Mouse (Mus musculus) frontal cortex, postnatal 36 days (tissue): Measurements from ENCODE around the gene Sik3.
A peak's percentile ranks its signal among the peaks of the same experiment; 100 is the strongest.

Experiments
- DNase-seq, 2 experiments: peaks; one replicate each; pipeline ENCODE4 v3.0.0; 2022; ENCODE audit warnings: low spot score in 2 of 2

Gene Sik3

GRCm38 (mm10) chr9:46015831-46016230 lies 3.2 kb downstream of the Sik3 start:
- no peak for DNase-seq

- no peak for DNase-seq
Measured at GRCm38 (mm10) chr9:46016417-46016816, 3.8 kb downstream of the Sik3 start.

- no peak for DNase-seq
Measured at GRCm38 (mm10) chr9:46018316-46018715, 5.7 kb downstream of the Sik3 start.

DNA sequence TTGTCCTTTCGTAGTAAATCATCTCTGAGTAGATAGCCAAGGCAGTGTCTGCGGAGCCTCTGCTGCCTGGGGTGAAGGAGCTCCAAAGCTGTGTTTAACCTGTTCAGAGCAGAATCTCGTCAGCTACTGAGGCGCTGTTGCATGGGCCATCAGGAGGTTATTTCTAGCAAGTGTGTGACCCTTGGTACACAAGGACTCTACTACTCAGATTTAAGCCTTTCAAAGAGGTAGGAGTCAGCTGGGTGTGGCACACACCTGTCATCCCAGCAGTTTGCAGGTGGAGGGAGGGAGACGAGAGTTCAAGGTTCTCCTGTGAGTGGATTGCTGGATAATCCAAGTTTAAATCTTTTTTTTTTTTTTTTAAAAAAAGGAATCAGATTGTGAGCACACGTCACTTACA lies 7.4 kb downstream of the Sik3 start:
- DNase-seq = no peak

- DNase-seq = no peak
Measured at GRCm38 (mm10) chr9:46023591-46023990, 11.0 kb downstream of the Sik3 start.

DNA sequence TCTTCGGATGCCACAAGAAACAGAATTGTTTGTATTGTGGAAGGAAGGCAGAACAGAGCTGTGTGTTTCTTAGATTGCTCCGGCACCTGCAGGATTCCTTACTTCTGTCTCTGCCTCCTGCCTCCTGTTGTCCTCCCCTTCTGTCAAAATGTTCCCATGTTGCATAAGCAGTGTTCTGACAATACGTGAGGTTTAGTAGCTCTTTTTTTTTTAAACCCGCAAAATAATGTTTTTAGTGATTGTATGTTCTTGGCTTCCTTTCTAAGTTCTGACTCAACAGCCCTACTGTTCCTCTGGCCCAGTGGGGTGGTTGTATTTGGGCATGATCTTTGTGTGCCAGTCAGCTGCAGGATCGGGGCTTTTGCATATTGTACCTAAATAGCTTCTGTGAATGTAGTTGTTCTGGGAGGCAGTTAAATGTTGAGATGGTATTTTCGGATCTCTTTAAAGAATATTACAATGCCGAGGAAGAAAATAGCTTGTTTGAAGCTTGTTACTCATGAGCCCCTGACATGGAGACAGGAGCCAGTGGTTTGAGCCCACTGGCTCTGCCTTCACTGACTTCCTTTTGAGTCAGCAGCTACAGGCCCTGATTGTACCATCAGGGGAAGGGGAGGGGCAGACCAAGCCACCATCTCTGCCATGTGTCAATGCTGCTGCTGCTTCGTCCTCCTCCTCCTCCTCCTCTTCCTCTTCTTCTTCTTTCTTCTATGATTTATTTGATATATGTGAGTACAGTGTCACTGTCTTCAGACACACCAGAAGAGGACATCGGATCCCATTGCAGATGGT lies 13.6 kb downstream of the Sik3 start:
- DNase-seq = no peak

DNA sequence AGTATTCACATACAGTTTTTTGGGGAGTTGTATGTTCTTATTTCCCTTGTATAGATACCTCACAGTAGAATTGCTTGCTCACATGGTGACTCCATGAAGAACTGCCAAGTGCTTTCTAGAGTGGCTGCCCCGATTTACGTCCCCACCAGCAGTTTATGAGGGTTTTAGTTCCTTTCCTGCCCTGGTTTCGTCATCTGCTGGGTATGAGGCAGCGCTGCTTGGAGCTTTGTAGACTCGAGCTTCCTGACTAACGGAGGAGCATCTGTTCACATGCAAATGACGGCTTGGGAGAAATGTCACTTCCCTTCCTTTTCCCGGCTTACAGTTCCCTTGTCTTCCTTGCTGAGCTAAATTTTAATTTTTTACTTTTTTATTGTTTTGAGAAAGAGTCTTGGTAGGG lies 15.4 kb downstream of the Sik3 start:
- DNase-seq = no peak

DNA sequence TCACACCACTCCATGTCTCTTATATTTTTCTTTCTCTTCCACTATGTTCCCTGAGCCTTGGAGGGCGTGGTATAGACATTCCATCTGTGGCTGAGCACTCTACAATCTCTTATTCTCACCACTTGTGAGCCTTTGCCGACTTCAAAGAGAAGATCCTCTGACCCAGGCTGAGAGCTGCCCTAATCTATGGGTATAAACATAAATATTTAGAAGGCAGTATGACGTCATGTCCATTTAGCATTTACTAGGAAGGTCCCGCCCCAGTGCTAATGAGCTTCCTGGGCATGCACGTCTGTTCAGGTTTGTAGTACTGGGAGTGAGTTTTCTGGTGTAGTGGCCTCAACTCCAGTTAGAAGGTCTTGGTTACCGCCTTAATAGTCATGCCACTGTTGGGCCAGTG lies 16.9 kb downstream of the Sik3 start:
- DNase-seq = no peak

- DNase-seq = no peak
Measured at GRCm38 (mm10) chr9:46030184-46030583, 17.6 kb downstream of the Sik3 start.

DNA sequence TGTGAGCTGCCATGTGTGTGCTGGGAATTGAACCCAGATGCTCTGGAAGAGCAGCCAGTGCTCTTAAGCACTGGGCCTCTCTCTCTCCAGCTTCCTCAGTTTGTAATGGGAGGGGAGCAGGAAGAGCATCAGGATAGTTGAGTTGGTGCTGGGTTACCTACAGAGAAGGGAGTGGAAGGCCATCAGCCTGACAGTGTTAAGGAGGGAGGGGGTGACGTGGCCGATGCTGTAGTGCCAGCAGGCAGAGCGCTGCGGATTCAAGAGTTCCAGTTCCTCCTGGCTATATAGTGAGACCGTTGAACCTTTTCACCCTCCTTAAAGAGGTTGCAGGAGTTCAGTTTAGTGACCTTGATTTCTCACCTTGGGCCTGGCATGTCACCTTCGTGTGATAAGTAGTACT lies 18.3 kb downstream of the Sik3 start:
- DNase-seq = no peak

DNA sequence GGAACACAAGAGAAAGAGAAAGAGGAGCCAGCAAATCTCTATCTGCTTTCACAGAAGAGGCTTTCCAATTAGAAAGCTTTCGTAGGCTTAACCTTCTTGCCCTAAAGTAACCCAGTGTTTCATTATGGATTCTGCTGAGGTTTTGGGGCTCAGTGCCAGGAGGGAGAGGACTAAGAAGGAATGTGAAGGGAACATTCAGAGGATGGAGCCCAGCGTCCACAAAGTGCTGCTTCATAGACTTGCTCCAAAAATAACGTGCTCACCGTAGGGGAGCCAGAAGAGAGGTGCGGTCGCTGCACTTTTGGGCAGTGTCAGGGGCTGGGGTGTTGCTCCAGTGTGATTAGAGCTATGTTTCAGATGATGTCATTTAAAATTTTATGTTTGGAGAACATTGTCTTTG lies 19.6 kb downstream of the Sik3 start:
- peak; percentile 17 to 44 for DNase-seq

DNA sequence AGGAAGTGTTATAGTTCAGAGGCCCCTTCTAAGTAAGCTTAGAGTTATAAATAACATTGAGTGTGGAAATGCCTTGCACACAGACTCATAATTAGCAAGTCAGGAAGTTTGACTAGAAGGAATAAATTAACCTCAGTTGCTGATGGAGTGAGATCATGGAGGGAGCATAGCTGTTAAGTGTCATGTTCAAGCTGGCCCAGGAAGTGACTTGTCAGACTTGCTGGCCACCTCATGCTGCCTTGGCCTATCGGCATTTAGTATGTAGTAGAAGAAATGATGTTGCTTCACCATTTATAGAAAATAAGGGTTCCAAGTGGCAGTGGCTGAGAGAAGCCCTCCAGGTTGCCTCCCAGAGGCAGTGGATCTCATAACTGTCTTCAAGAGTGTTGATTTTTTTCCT lies 20.4 kb downstream of the Sik3 start:
- no peak for DNase-seq

GRCm38 (mm10) chr9:46033862-46034261 lies 21.2 kb downstream of the Sik3 start:
- no peak for DNase-seq

DNA sequence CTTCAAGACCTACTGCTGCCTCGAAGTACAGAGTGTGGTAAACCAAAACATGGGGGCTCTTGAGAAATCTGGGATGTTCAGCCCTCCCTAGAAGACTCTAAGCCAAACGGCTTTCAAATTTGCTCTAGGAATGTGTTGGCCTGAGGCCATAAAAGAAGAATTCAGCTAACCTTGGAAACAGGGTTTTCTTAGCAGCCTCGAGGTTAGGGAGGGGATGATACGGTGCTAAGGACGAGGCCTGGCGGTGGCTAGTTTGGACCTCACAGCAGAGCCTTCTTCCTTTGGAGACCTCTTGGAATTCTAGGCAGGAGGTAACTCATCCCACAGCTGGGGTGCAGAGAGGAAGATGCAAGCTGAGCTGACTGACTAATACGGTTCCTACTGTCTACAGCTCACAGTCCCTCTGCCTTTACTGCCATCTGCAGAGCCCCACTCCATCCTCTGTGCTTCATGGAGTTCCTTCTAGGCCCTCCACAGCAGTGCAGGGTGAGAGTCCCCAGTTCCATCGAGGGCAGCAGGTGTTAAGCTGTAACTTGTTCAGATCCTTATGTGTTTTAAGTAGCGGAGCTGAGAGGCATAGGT lies 22.8 kb downstream of the Sik3 start:
- DNase-seq = no peak

- no peak for DNase-seq
Measured at GRCm38 (mm10) chr9:46036881-46037280, 24.3 kb downstream of the Sik3 start.

DNA sequence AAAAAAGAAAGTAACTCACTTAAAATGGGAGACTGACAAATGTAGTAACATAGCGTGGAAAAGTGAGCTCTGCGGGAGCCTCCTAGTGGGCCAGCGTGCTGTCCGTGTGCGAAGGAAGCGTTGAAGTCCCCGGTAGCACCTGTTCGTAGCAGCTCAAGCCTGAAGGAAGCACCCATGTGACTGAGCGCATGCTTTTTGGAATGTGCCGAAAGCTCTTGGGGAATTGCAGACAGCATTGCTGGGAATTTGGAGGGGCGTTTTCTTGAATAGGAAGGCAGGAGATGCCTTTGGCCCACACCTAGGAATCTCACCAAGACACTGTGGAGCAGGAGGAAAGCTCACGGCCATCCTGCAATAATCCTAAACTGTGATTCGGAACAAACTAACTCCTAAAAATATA lies 26.2 kb downstream of the Sik3 start:
- no peak for DNase-seq

GRCm38 (mm10) chr9:46041186-46041585 lies 28.6 kb downstream of the Sik3 start:
- DNase-seq = no peak

DNA sequence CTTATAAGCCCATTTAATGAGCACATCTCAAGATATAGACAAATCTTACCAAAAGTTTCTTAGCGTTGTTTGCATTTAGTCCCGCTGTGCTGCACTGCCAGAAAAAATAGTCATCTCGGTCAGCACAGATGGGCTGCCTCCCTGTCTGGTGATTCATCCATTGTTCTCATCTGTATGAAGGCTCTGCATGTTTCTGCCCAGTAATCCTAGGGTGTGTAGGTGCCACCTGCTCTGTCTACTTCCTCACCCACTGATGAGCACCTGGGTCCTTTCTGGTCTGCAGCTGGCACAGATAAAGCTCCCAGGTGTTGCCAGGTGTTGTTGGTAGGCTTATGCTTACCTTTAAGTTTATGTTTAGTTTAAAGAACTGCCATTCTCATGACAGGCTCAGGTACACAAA lies 29.8 kb downstream of the Sik3 start:
- DNase-seq = peak in 1 of 2 experiments; percentile 29

DNA sequence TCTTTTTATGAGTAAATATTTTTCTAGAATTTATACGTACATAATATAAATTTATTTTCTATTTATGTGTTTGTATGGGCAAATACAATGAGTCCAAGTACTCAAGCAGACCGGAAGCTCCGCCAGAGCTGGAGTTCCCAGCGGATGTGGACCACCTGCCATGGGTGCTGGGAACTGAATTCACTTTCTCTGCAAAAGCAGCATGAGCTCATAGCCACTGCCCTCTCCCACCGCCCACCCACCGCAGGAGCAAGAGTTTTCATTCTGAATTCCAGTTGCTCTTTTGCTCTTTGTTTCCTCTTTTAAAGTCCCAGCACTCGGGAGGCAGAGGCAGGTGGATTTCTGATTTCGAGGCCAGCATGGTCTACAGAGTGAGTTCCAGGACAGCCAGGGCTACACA lies 31.0 kb downstream of the Sik3 start:
- DNase-seq = no peak

- DNase-seq = no peak
Measured at GRCm38 (mm10) chr9:46046724-46047517, 34.3 kb downstream of the Sik3 start.

DNA sequence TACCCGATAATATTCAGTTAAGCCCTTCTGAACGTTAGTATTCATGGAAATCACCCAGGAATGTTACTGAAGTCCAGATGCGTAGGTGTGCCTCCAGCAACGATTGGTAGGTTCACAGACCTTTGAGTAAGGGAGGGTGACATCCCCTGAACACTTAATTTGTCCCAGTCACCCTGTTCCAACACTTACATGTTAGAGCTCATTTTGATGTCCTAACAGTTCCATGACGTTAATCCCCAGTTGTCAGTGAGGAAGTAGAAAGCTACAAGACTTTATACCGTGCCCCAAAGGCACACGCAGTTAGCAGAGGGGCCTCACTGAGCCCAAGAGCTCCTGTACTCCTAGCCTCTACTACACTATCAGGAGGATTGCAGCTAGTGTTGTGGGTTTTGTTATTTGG lies 36.9 kb downstream of the Sik3 start:
- no peak for DNase-seq

GRCm38 (mm10) chr9:46050203-46050602 lies 37.6 kb downstream of the Sik3 start:
- DNase-seq = no peak
